Mouse (Mus musculus): ENCODE measurements around the gene 4930447F04Rik. TPM values are rescaled to one million over a fixed set of nuclear protein-coding genes. Genes with fewer than 3 reads are reported as not detected.

4930447F04Rik gene
- not detected in 2 replicates for polyA plus RNA-seq (2015; fragmentation: Nextera tagmentation; extraction: Ambion mirVana)

- 77% methylated on average over 1 of the region's 1 CpGs for WGBS
- Histone ChIP-seq H3K36me3 (no peaks in the 10 kb centered on the region), H3K4me2 (replicated peaks) (no peak within 1 kb of the TSS), H3K9ac (no peak within 1 kb of the TSS), H3K27me3 (no peaks in the 10 kb centered on the region), H3K4me1 (no peaks in the 10 kb centered on the region), H3K27ac (no peak within 1 kb of the TSS), H3K9me3 (no peaks in the 10 kb centered on the region), H3K4me3 (no peak within 1 kb of the TSS)
- ATAC-seq (ENCODE audit: low FRiP score, low read depth), result no peak
Measured at GRCm38 (mm10) chrX:66304124-66304523, at the start of gene 4930447F04Rik. Gene 4930447F04Rik (minus strand): TSS chrX:66304224.

Data from limb, embryonic 13.5 days (tissue).